Mouse (Mus musculus) heart, adult 11 months (tissue): ENCODE measurements around the gene Mcee.

ENCODE experiments used
- DNase-seq: peaks from one replicate; pipeline ENCODE4 v3.0.0; 2022

Mcee gene

DNA sequence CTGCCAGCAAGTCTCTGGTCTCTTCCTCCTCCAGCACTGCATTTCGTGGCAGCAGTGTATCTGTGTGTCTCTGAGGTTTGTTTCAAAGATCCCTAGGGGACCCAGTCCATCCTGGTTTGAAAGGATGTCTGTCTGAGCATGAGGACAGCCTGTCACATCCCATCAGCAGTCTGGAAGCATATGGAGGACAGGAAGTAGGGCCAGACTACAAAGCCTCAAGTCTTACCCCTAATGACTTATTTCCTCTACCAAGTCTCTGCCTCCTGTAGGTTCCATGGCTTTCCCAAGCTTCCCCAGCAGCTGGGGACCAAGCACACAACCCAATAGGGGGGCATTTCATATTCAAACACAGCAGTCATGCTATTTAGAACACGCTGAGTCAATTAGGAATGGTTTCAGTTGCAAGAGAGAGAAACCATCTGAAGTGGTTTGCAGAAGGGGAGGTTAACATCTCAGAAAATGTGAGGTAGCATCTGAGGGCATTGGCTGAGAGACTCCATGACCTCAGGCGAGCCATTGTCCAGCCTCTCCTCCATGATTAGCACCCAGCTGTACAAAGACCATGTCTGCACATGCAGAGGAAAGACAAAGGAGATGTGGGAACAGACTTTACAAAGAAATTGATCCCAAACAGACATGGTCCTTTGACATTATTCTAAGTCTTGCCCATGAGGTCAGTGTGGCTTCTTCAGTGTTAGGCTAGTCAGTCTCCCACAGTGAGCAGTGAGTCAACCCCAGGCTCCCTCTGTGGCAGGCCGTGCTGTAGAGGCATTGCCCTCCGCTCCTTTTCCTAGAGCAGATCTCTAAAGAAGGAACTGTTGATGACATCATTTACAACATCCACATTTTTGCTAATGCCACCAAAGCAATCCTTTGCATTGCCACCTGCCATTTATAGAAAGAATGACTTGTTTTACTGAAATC lies 47.5 kb downstream of the Mcee start:
- no peak for DNase-seq

DNA sequence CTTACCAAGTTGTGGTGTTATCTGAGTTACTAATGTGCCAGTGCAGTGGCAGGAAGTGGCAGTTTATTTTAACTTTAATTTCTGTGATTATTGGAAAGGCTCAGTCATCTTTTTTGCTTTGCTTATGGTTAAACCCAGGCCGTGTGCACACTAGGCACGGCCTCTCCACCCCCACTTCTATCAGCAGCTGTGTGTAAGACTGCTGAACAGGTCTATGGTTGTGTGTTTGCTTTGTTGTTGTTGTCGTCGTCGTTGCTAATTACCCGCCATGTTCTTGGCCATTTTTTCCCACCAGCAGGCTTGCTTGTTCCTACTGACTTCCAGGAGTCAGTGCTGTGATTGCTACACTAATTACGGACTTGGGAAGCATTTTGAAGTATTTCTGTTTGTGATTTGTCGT lies 48.1 kb downstream of the Mcee start:
- DNase-seq = no peak

DNA sequence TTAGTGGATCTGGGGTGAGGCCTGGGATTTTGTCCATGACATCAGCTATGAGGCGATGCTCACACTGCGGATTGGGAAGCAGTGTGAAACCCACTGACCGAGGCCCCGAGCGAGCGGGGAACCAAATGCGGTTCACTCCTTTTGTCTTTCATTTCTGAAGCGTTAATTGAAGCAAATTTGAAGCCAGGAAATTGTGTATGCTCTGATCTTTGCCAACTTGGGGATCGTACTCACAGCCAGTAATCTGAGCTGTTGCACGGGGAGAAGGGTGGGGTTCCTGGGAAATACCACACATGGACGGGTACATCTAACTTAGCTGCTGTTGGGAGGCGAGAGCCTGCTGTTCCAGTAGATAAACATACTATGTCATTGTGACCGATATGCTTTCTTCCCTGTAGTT lies 58.2 kb downstream of the Mcee start:
- no peak for DNase-seq

DNA sequence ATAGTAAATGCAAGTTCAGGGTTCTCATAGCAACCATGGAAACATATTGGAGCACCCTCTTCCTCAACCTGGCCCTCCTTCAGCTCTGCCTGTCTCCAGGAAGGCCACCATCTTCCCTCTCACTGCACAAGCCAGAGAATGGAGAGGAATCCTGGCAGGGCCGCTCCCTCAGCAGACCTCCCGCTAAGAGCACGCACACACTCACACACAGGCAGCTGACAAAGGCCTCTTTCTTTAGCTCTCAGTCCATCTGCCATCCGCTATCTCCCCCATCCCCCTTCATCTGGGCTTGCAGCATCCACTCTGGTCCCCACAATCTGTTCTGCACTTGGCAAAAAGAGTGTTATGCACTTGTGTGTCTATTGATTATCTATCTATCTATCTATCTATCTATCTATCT lies 59.0 kb downstream of the Mcee start:
- DNase-seq = peak; percentile 67

DNA sequence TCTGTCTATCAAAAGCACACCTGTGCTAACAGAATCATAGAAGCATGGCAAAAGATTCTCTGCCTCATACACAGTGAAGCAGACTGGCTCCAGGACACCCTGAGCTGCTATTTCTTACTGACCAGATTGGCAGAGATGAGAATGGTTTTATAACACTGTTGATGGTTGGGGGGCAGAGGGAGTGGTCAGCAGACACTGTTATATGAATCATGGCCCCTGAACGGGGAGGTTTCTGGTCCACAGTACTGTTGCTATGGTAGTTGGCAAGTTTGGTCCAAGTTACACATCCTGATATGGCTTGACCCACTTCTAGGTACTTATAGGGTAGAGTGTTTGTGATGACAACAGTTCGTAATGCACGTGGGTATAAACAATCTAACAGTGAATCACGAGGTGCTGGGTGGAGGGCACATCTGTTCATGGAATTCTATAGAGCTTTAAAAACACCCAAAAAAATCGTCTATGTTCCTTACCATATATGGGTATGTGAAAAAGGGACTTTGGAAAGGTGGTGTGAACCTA lies 59.5 kb downstream of the Mcee start:
- DNase-seq = no peak

DNA sequence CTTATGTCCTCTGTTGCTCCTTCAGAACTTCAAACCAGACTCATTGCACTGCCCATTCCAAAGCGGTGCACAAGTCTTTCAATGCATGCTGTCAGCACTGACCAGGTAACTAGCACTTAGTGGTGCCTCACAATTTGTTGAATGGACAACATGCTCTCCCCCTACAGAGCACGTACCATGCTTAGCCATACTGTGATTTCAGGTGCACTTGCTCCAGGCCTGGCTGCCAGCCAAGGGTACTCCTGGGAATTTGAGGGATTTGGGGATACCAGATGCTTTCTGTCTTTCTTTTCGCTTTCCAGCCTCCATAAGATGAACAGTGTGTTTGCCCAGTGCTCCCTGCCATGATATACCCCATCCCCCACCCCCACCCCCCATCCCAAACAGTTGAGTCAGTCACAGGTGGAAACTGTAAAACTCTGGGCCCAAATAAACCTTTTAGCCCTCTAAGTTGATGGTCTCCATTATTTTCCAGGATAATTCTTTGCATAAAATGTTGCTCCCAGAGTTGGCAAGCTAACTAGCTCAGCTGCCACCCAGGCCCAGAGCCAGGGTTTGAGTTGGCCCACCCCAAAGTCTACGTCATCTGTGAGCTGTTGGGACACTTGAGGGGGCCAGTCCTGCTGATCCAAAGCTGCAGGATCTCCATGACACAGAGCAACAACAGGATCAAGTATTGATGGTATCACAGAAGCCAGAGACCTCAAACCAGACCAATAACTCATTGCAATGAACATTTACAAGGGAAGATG lies 60.2 kb downstream of the Mcee start:
- peak; percentile 53 for DNase-seq

DNA sequence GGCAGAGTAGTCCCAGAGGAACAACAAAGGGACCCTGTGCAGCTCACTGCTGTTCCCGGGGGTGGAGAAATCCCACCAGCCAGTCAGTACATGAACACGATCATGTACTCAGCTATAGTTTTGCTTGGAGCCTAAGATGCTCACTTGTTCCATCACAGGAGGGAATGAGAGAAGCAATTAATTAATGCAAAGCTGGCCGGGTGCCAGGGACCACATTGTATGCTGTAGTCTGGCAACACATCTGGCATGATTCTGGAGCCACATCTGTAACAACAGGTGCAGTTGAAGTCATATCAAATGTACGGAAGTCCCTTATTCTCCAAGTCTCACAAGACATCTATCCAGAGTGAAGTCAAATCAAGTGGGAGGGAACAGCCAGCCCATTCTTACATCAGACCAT lies 63.8 kb downstream of the Mcee start:
- no peak for DNase-seq

DNA sequence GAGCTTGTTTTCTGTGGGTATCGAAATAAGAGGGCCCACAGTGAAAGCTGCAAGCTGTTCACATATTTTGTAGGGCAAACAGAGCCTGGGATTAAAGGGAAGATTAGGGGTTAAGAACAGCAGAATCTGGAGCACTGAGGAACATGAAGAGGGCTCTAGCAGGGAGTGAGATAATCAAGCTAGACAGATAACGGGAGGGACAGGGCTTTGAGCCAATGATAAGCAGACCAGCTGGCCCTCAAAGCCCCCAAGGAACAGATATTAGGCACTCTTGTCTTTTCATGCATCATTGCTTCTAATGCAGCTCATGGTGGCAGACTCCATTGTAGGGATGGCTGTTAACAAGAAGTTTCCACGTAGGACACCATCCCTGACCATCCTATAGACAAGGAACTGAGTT lies 64.3 kb downstream of the Mcee start:
- DNase-seq = peak; percentile 55

DNA sequence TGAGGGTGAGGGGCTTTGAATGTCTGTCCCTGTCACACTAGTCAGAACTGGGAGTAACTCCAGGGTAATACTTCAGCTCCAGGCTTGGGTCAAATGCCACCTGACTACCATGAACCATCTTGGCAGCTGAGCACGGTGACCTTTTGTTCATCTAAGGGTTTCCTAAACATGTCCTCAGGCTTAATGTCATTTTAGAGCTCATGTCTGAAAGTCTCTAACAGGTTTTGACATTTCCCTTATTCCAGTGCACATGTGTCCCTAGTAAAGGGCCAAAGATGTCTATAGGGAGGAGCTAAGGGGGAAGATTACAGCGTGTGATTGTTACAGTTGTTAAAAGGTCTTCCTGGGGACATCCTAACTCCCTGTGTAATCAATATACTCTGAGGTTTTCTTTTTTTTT lies 65.4 kb downstream of the Mcee start:
- no peak for DNase-seq
